Mouse (Mus musculus): ENCODE measurements around the gene Nudt16l1. TPM values are rescaled to one million over a fixed set of nuclear protein-coding genes. Genes with fewer than 3 reads are reported as not detected.

Gene Nudt16l1
- polyA plus RNA-seq, 1 experiment: 43.1 TPM

DNA sequence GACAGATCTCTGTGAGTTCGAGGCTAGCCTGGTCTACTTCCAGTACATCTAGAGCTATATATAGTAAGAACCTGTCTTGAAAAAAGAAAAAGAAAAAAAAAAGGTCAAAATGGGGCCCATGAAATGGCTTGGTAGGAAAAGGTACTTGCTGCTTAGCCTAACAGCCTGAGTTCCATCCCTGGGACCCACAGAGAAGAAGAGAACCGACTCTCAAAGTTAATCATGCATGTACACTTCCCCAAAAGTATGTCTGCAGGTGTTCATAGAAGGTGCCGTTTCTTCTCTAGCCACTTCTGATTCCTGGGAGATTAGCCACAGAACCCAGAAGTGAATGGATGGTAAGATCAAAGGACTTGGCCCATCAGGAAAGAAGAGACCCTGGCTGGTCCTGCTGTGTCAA lies 29.9 kb downstream of the Nudt16l1 start:
- TF ChIP-seq CTCF (IDR thresholded peaks at IDR 0.05; ENCODE audit: control insufficient read depth, insufficient read depth, insufficient replicate concordance, low read depth, low read length): no peak
- no peak for TF ChIP-seq POLR2A (IDR thresholded peaks at IDR 0.05; ENCODE audit: control insufficient read depth, low read depth, low read length)
- Histone ChIP-seq H3K4me1 (ENCODE audit: control insufficient read depth, insufficient read depth, low read length) (peaks cover 3% of the 10 kb centered on the region), H3K4me3 (ENCODE audit: control insufficient read depth, low read depth, low read length) (no peak overlapping the region), H3K36me3 (ENCODE audit: control insufficient read depth, insufficient read depth, low read length) (peaks cover 3% of the 10 kb centered on the region), H3K27me3 (ENCODE audit: control insufficient read depth, insufficient read depth, low read length) (no peaks in the 10 kb centered on the region), H3K27ac (ENCODE audit: control insufficient read depth, insufficient read depth, low read depth, low read length) (no peak overlapping the region)

DNA sequence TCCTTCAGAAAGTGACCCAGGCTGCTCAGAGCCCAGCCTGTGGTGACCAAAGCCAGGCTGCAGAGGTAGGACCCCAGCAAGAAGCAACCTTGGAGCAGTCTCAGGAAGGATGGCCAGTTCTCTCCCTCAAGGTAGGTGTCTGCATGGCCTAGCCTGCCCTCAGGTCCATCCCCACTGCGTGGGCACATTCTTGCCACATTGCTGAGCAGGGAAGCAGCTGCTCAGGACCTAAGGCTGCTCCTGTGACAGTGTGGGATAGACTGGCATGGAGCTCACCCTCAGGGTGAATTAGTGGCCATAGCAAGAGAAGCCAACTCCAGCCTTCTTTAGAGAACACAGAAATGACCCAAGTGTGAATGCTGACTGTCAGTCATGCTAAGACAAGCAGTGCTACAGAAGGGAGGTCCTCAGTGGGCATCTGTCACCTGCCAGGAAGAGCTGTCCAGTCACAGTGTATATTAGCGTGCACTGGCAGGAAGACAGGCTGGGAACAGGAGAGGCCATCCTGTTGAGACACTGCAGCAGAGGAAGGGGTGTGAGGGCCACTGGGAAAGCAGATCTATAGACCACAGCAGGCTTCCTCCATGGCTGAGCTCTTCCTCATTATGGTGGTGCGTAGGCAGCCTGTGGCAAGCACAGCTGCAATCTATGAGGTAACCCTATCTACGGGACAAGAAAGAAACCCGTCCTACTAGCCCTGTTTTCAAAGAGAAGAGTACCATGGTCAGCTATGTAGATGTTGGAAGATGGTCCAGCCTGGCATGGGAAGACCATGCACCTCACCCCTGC lies 30.7 kb downstream of the Nudt16l1 start:
- TF ChIP-seq POLR2A (IDR thresholded peaks at IDR 0.05; ENCODE audit: control insufficient read depth, low read depth, low read length): no peak
- no peak for TF ChIP-seq CTCF (IDR thresholded peaks at IDR 0.05; ENCODE audit: control insufficient read depth, insufficient read depth, insufficient replicate concordance, low read depth, low read length)
- Histone ChIP-seq H3K4me3 (ENCODE audit: control insufficient read depth, low read depth, low read length) (no peak overlapping the region), H3K27me3 (ENCODE audit: control insufficient read depth, insufficient read depth, low read length) (no peaks in the 10 kb centered on the region), H3K27ac (ENCODE audit: control insufficient read depth, insufficient read depth, low read depth, low read length) (no peak overlapping the region), H3K36me3 (ENCODE audit: control insufficient read depth, insufficient read depth, low read length) (peaks cover 3% of the 10 kb centered on the region), H3K4me1 (ENCODE audit: control insufficient read depth, insufficient read depth, low read length) (peaks cover 2% of the 10 kb centered on the region)

GRCm38 (mm10) chr16:4971626-4972025 lies 33.1 kb downstream of the Nudt16l1 start:
- no peak for TF ChIP-seq POLR2A (IDR thresholded peaks at IDR 0.05; ENCODE audit: control insufficient read depth, low read depth, low read length)
- no peak for TF ChIP-seq CTCF (IDR thresholded peaks at IDR 0.05; ENCODE audit: control insufficient read depth, insufficient read depth, insufficient replicate concordance, low read depth, low read length)
- peaks cover 3% of the 10 kb centered on the region for H3K36me3 ChIP-seq (ENCODE audit: control insufficient read depth, insufficient read depth, low read length)
- no peaks in the 10 kb centered on the region; the same call in 1 of the 2 replicates for H3K4me1 ChIP-seq (ENCODE audit: control insufficient read depth, insufficient read depth, low read length)
- H3K4me3 ChIP-seq (ENCODE audit: control insufficient read depth, low read depth, low read length): no peak overlapping the region
- no peaks in the 10 kb centered on the region for H3K27me3 ChIP-seq (ENCODE audit: control insufficient read depth, insufficient read depth, low read length)
- no peak overlapping the region for H3K27ac ChIP-seq (ENCODE audit: control insufficient read depth, insufficient read depth, low read depth, low read length)

DNA sequence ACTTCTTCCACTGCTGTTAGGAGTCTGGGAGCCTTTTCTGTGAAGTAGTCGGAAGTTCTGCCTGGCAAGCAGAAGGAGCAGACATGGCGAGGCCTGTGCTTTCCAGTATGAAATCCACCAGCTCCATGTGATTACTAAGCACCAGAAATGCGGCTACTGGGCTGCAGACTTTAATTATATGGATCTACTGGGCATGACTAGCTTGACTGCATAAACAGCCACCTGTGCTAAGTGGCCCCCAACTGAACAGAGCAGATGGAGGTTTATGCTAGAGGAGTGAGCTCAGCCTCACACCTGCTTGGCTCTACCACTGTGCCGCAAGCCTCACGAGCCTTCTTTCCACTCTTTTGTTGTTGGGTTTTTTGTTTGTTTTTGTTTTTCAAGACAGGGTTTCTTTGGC lies 36.0 kb downstream of the Nudt16l1 start:
- no peak for TF ChIP-seq CTCF (IDR thresholded peaks at IDR 0.05; ENCODE audit: control insufficient read depth, insufficient read depth, insufficient replicate concordance, low read depth, low read length)
- no peak for TF ChIP-seq POLR2A (IDR thresholded peaks at IDR 0.05; ENCODE audit: control insufficient read depth, low read depth, low read length)

GRCm38 (mm10) chr16:4976180-4976579 lies 37.6 kb downstream of the Nudt16l1 start:
- H3K4me1 ChIP-seq (ENCODE audit: control insufficient read depth, insufficient read depth, low read length): no peaks in the 10 kb centered on the region
- no peak overlapping the region for H3K27ac ChIP-seq (ENCODE audit: control insufficient read depth, insufficient read depth, low read depth, low read length)
- TF ChIP-seq POLR2A (IDR thresholded peaks at IDR 0.05; ENCODE audit: control insufficient read depth, low read depth, low read length) (no peak), CTCF (IDR thresholded peaks at IDR 0.05; ENCODE audit: control insufficient read depth, insufficient read depth, insufficient replicate concordance, low read depth, low read length) (no peak)
- H3K27me3 ChIP-seq (ENCODE audit: control insufficient read depth, insufficient read depth, low read length): no peaks in the 10 kb centered on the region
- no peak overlapping the region for H3K4me3 ChIP-seq (ENCODE audit: control insufficient read depth, low read depth, low read length)
- H3K36me3 ChIP-seq (ENCODE audit: control insufficient read depth, insufficient read depth, low read length): no peaks in the 10 kb centered on the region; the same call in 1 of the 2 replicates

More for the DNA sequence above, 36.0 kb downstream of the Nudt16l1 start:
- no peak overlapping the region for H3K4me3 ChIP-seq (ENCODE audit: control insufficient read depth, low read depth, low read length)
- no peaks in the 10 kb centered on the region for H3K4me1 ChIP-seq (ENCODE audit: control insufficient read depth, insufficient read depth, low read length)
- no peaks in the 10 kb centered on the region for H3K27me3 ChIP-seq (ENCODE audit: control insufficient read depth, insufficient read depth, low read length)
- H3K36me3 ChIP-seq (ENCODE audit: control insufficient read depth, insufficient read depth, low read length): peaks cover 1% of the 10 kb centered on the region
- H3K27ac ChIP-seq (ENCODE audit: control insufficient read depth, insufficient read depth, low read depth, low read length): no peak overlapping the region

DNA sequence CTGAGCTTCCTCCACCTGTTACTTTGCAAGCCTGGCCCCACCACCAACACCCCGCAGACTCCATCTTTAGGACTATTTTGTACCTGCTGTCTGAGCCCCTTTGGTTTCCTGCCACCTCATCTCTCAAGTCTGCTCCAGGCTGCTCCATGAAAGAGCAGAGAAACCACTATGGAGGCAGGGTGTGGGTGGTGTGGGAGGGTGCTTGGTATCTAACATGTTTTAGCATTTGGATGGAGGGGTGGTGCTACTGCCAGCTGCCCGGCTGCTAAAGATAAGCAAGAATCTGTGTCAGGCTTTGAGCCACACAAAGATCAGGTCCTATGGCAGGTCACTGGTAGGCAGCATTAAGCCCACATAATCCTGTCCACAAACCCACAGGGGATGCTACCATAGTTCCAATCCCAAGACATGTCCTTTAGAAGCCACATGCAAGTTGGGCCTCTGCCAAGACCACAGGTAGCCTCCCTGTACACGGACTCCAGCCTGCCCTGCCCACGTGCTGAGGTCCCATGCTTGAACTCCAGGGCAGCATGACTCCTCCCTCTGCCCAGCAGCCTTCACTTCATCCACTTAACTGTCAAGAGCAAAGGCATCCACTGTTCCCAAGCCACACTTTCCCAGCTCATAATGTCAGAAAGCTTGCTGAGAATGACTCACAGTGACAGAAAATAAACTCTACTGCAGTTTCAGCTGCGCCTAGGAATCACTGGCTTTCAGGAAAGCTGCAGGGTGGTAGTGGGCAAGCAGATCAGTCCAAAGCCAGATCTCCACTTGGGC lies 39.9 kb downstream of the Nudt16l1 start:
- no peak for TF ChIP-seq POLR2A (IDR thresholded peaks at IDR 0.05; ENCODE audit: control insufficient read depth, low read depth, low read length)
- no peak for TF ChIP-seq CTCF (IDR thresholded peaks at IDR 0.05; ENCODE audit: control insufficient read depth, insufficient read depth, insufficient replicate concordance, low read depth, low read length)
- no peaks in the 10 kb centered on the region for H3K4me1 ChIP-seq (ENCODE audit: control insufficient read depth, insufficient read depth, low read length)
- H3K36me3 ChIP-seq (ENCODE audit: control insufficient read depth, insufficient read depth, low read length): no peaks in the 10 kb centered on the region; the same call in 1 of the 2 replicates
- no peak overlapping the region for H3K27ac ChIP-seq (ENCODE audit: control insufficient read depth, insufficient read depth, low read depth, low read length)
- H3K4me3 ChIP-seq (ENCODE audit: control insufficient read depth, low read depth, low read length): peak overlapping the region; percentile 44
- no peaks in the 10 kb centered on the region for H3K27me3 ChIP-seq (ENCODE audit: control insufficient read depth, insufficient read depth, low read length)

DNA sequence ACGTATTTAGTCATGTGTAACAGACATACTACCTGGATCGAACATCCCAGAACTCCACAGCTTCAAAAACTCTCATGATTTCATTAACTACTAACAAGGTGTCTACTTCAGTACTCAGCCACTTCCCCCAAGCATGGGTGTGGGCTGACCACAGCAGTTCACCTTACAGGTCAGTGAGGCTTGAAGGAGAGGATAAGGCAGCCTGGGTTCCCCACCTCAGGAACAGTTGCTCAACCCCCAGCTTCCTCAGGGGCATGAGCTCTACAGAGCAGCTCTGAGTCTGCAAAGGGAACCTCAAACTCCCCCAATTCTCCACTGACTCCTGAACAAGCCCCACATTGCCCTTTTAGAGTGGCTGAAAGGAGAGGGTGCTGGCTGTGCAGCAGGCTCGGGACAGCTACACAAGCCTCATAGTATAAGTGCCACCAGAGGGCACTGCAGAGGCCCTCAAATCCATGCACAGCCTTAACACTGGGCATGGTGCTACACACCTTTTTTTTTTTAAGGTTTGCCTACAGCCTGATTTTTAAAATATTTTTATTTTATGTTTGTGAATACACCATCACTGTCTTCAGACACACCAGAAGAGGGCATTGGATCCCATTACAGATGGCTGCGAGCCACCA lies 41.3 kb downstream of the Nudt16l1 start:
- no peak overlapping the region for H3K27ac ChIP-seq (ENCODE audit: control insufficient read depth, insufficient read depth, low read depth, low read length)
- H3K36me3 ChIP-seq (ENCODE audit: control insufficient read depth, insufficient read depth, low read length): no peaks in the 10 kb centered on the region
- TF ChIP-seq CTCF (IDR thresholded peaks at IDR 0.05; ENCODE audit: control insufficient read depth, insufficient read depth, insufficient replicate concordance, low read depth, low read length) (peak; percentile 36; the same call in 1 of the 2 replicates), POLR2A (IDR thresholded peaks at IDR 0.05; ENCODE audit: control insufficient read depth, low read depth, low read length) (no peak)
- H3K4me1 ChIP-seq (ENCODE audit: control insufficient read depth, insufficient read depth, low read length): no peaks in the 10 kb centered on the region
- no peak overlapping the region for H3K4me3 ChIP-seq (ENCODE audit: control insufficient read depth, low read depth, low read length)
- no peaks in the 10 kb centered on the region for H3K27me3 ChIP-seq (ENCODE audit: control insufficient read depth, insufficient read depth, low read length)
